Mouse (Mus musculus) embryonic facial prominence, embryonic 11.5 days (tissue): ENCODE results near the gene Spesp1. TPM values are rescaled to one million over a fixed set of nuclear protein-coding genes. Genes with fewer than 3 reads are reported as not detected.
A peak's percentile ranks its signal among the peaks of the same experiment; 100 is the strongest.

ENCODE experiments used
- ATAC-seq: fragments of 200-750 bp; cut with Nextera tagmentation; replicated peaks from 2 replicates; pipeline ENCODE4 v1.8.0; 2017; ENCODE audit warnings: low read depth; ENCODE audit not compliant: insufficient number of reproducible peaks, low FRiP score, low TSS enrichment
- DNase-seq: peaks from one replicate; pipeline ENCODE4 v3.0.0-alpha.2; 2015; ENCODE audit warnings: low spot score
- H3K27ac ChIP-seq: fragments of 300-500 bp; sonication (generic); replicated peaks from 2 replicates; pipeline ENCODE4 v1.5.1; 2014; ENCODE audit warnings: mild to moderate bottlenecking, low read depth, low read length, control low read depth
- H3K27me3 ChIP-seq: fragments of 300-500 bp; sonication (generic); 2 replicates; pipeline ENCODE4 v1.6.1; 2014; ENCODE audit warnings: mild to moderate bottlenecking, low read length, moderate library complexity, mixed read lengths; ENCODE audit not compliant: control insufficient read depth, insufficient read depth
- H3K36me3 ChIP-seq: fragments of 300-500 bp; sonication (generic); replicated peaks from 2 replicates; pipeline ENCODE4 v1.6.1; 2014; ENCODE audit warnings: low read depth, mild to moderate bottlenecking, low read length, moderate library complexity, mixed read lengths; ENCODE audit not compliant: control insufficient read depth, insufficient read depth
- H3K4me1 ChIP-seq: fragments of 300-500 bp; sonication (generic); 2 replicates; pipeline ENCODE4 v1.6.1; 2014; ENCODE audit warnings: low read length, mixed read lengths; ENCODE audit not compliant: control insufficient read depth, insufficient read depth
- H3K4me2 ChIP-seq: fragments of 300-500 bp; sonication (generic); 2 replicates; pipeline ENCODE4 v1.6.1; 2014; ENCODE audit warnings: low read depth, mild to moderate bottlenecking, control low read depth, low read length, moderate library complexity
- H3K4me3 ChIP-seq: fragments of 300-500 bp; sonication (generic); 2 replicates; pipeline ENCODE4 v1.5.1; 2014; ENCODE audit warnings: low read depth, low read length, control low read depth
- H3K9ac ChIP-seq: fragments of 300-500 bp; sonication (generic); replicated peaks from 2 replicates; pipeline ENCODE4 v1.6.1; 2014; ENCODE audit warnings: mild to moderate bottlenecking, control low read depth, low read length
- H3K9me3 ChIP-seq: fragments of 300-500 bp; sonication (generic); replicated peaks from 2 replicates; pipeline ENCODE4 v1.6.1; 2016; ENCODE audit warnings: mild to moderate bottlenecking, low read length, inconsistent platforms, mixed read lengths; ENCODE audit not compliant: control insufficient read depth
- WGBS: fragments of 180-500 bp; shearing (Covaris S2); extraction: QIAGEN DNeasy Blood & Tissue Kit; methylation state at CpG from one replicate; pipeline ENCODE4 v1.1.7; 2014; 5-methylcytosine and 5-hydroxymethylcytosine counted together
- polyA plus RNA-seq: library from polyadenylated mRNA; unstranded; fragments of >200 nt; fragmentation: Nextera tagmentation; extraction: Ambion mirVana; gene quantifications from 2 replicates; pipeline ENCODE4 v1.2.1, GENCODE M21; 2014

The Spesp1 gene
- polyA plus RNA-seq, 1 experiment from 2014 or later: not detected

GRCm38 (mm10) chr9:62286967-62287632 lies 5.1 kb upstream of the Spesp1 start:
- Histone ChIP-seq H3K9ac (no peak overlapping the region), H3K36me3 (no peaks in the 10 kb centered on the region), H3K9me3 (no peaks in the 10 kb centered on the region), H3K4me2 (no peak overlapping the region), H3K27me3 (no peaks in the 10 kb centered on the region), H3K4me1 (no peaks in the 10 kb centered on the region), H3K4me3 (no peak overlapping the region), H3K27ac (no peak overlapping the region)
- DNase-seq (peak; percentile 90), ATAC-seq (no peak)
- 42% methylated on average over 4 of the region's 4 CpGs for WGBS

- H3K36me3 ChIP-seq: no peaks in the 10 kb centered on the region
- no peak overlapping the region; the same call in 1 of the 2 replicates for H3K9ac ChIP-seq
- H3K4me3 ChIP-seq: no peak overlapping the region
- no peak overlapping the region for H3K4me2 ChIP-seq
- DNase-seq (no peak), ATAC-seq (no peak; the same call in 1 of the 2 replicates)
- H3K27me3 ChIP-seq: no peaks in the 10 kb centered on the region
- H3K4me1 ChIP-seq: no peaks in the 10 kb centered on the region
- no peaks in the 10 kb centered on the region for H3K9me3 ChIP-seq
- 84% methylated on average over 7 of the region's 7 CpGs for WGBS
- H3K27ac ChIP-seq: no peak overlapping the region
These were observed 2.3 kb upstream of the Spesp1 start for GRCm38 (mm10) chr9:62284266-62284665.

- H3K4me1 ChIP-seq: no peaks in the 10 kb centered on the region
- H3K36me3 ChIP-seq: no peaks in the 10 kb centered on the region
- DNase-seq: no peak
- no peak overlapping the region for H3K27ac ChIP-seq
- no peaks in the 10 kb centered on the region for H3K27me3 ChIP-seq
- WGBS: 61% methylated on average over 4 of the region's 4 CpGs
- no peak for ATAC-seq
- no peak overlapping the region for H3K4me3 ChIP-seq
- H3K9me3 ChIP-seq: no peaks in the 10 kb centered on the region
- H3K4me2 ChIP-seq: no peak overlapping the region
- no peak overlapping the region for H3K9ac ChIP-seq
These were observed 5.1 kb downstream of the Spesp1 start for GRCm38 (mm10) chr9:62276899-62277298.

- no peak overlapping the region for H3K9ac ChIP-seq
- DNase-seq: no peak
- no peak overlapping the region for H3K27ac ChIP-seq
- H3K4me2 ChIP-seq: no peak overlapping the region
- H3K4me1 ChIP-seq: no peaks in the 10 kb centered on the region
- H3K9me3 ChIP-seq: no peaks in the 10 kb centered on the region
- no peak for ATAC-seq
- no peak overlapping the region for H3K4me3 ChIP-seq
- WGBS: 66% methylated on average over 7 of the region's 7 CpGs
- H3K36me3 ChIP-seq: no peaks in the 10 kb centered on the region
- H3K27me3 ChIP-seq: no peaks in the 10 kb centered on the region
These were observed 11.1 kb downstream of the Spesp1 start for GRCm38 (mm10) chr9:62270775-62271399.

- H3K4me1 ChIP-seq: no peaks in the 10 kb centered on the region
- ATAC-seq (no peak), DNase-seq (no peak)
- no peak overlapping the region for H3K4me2 ChIP-seq
- H3K9me3 ChIP-seq: no peaks in the 10 kb centered on the region
- H3K4me3 ChIP-seq: no peak overlapping the region
- no peak overlapping the region for H3K9ac ChIP-seq
- no peaks in the 10 kb centered on the region for H3K36me3 ChIP-seq
- no peaks in the 10 kb centered on the region for H3K27me3 ChIP-seq
- no peak overlapping the region for H3K27ac ChIP-seq
- 95% methylated on average over 1 of the region's 1 CpGs for WGBS
These were observed 12.8 kb downstream of the Spesp1 start for GRCm38 (mm10) chr9:62269161-62269560.

GRCm38 (mm10) chr9:62265278-62265677 lies 16.7 kb downstream of the Spesp1 start:
- Histone ChIP-seq H3K9ac (no peak overlapping the region), H3K4me2 (no peak overlapping the region), H3K27me3 (no peaks in the 10 kb centered on the region), H3K4me1 (no peaks in the 10 kb centered on the region), H3K9me3 (no peaks in the 10 kb centered on the region), H3K36me3 (no peaks in the 10 kb centered on the region), H3K27ac (no peak overlapping the region), H3K4me3 (no peak overlapping the region)
- no peak for ATAC-seq
- 85% methylated on average over 10 of the region's 10 CpGs for WGBS
- no peak for DNase-seq

- no peak overlapping the region for H3K4me2 ChIP-seq
These were observed 18.4 kb downstream of the Spesp1 start for GRCm38 (mm10) chr9:62263652-62264051.

GRCm38 (mm10) chr9:62261406-62261805 lies 20.6 kb downstream of the Spesp1 start:
- WGBS: 86% methylated on average over 3 of the region's 3 CpGs
- DNase-seq (no peak), ATAC-seq (no peak)
- no peak overlapping the region for H3K27ac ChIP-seq
- H3K27me3 ChIP-seq: no peaks in the 10 kb centered on the region
- H3K9me3 ChIP-seq: no peaks in the 10 kb centered on the region
- no peaks in the 10 kb centered on the region for H3K36me3 ChIP-seq
- H3K4me3 ChIP-seq: no peak overlapping the region
- no peaks in the 10 kb centered on the region for H3K4me1 ChIP-seq
- H3K4me2 ChIP-seq: no peak overlapping the region
- no peak overlapping the region for H3K9ac ChIP-seq

More at GRCm38 (mm10) chr9:62263652-62264051, 18.4 kb downstream of the Spesp1 start:
- Histone ChIP-seq H3K4me1 (no peaks in the 10 kb centered on the region), H3K27ac (no peak overlapping the region), H3K36me3 (no peaks in the 10 kb centered on the region), H3K27me3 (no peaks in the 10 kb centered on the region), H3K9ac (no peak overlapping the region), H3K4me3 (no peak overlapping the region), H3K9me3 (no peaks in the 10 kb centered on the region)
- DNase-seq: no peak
- WGBS: 60% methylated on average over 5 of the region's 5 CpGs
- ATAC-seq: no peak
